Mouse (Mus musculus) MEL (cell line): ENCODE results near the gene Abca12. TPM values are rescaled to one million over a fixed set of nuclear protein-coding genes. Genes with fewer than 3 reads are reported as not detected.

Experiments
- DNase-seq: peaks from one replicate; pipeline ENCODE4 v3.0.0; 2011; ENCODE audit warnings: low read depth, low spot score
- H3K27ac ChIP-seq: 2 replicates; pipeline ENCODE4 v1.5.1; 2012; ENCODE audit warnings: low read depth, mild to moderate bottlenecking, control low read depth, low read length, moderate library complexity; ENCODE audit not compliant: control insufficient read depth
- H3K27me3 ChIP-seq, 2 experiments: fragments of 150-350 bp in 1 of 2; sonication (generic) in 1 of 2; 2 replicates each; pipeline ENCODE4 v1.6.1; 2012; ENCODE audit warnings: low read length in 2 of 2, mild to moderate bottlenecking in 2 of 2, improper control_type of control experiment in 1 of 2, moderate library complexity in 1 of 2; ENCODE audit not compliant: insufficient read depth in 2 of 2, control insufficient read depth in 1 of 2
- H3K36me3 ChIP-seq, 2 experiments: 2 replicates each; pipeline ENCODE4 v1.6.1; 2012 to 2014; ENCODE audit warnings: low read length in 2 of 2, improper control_type of control experiment in 1 of 2, inconsistent platforms in 1 of 2, mild to moderate bottlenecking in 1 of 2; ENCODE audit not compliant: insufficient read depth in 2 of 2, control insufficient read depth in 1 of 2
- H3K4me1 ChIP-seq, 2 experiments: fragments of 150-350 bp in 1 of 2; sonication (generic) in 1 of 2; 2 replicates each; pipeline ENCODE4 v1.6.1; 2012; ENCODE audit warnings: low read length in 2 of 2, improper control_type of control experiment in 1 of 2, mild to moderate bottlenecking in 1 of 2; ENCODE audit not compliant: insufficient read depth in 2 of 2, control insufficient read depth in 1 of 2
- H3K4me3 ChIP-seq, 2 experiments: fragments of 150-350 bp in 1 of 2; sonication (generic) in 1 of 2; 2 replicates each; pipeline ENCODE4 v1.5.1; 2012; ENCODE audit warnings: low read depth in 2 of 2, low read length in 2 of 2, mild to moderate bottlenecking in 2 of 2, moderate library complexity in 2 of 2, control low read depth in 1 of 2, improper control_type of control experiment in 1 of 2; ENCODE audit not compliant: control insufficient read depth in 1 of 2, insufficient read depth in 1 of 2
- H3K79me2 ChIP-seq: 2 replicates; pipeline ENCODE4 v1.6.1; 2012; ENCODE audit warnings: mild to moderate bottlenecking, low read length, moderate library complexity; ENCODE audit not compliant: control insufficient read depth, poor library complexity, insufficient read depth
- H3K9ac ChIP-seq: 2 replicates; pipeline ENCODE4 v1.6.1; 2012; ENCODE audit warnings: low read depth, mild to moderate bottlenecking, control low read depth, low read length, moderate library complexity; ENCODE audit not compliant: control insufficient read depth, poor library complexity, severe bottlenecking
- H3K9me3 ChIP-seq: fragments of 150-350 bp; sonication (generic); replicated peaks from 2 replicates; pipeline ENCODE4 v1.6.1; 2012; ENCODE audit warnings: mild to moderate bottlenecking, low read length, improper control_type of control experiment, moderate library complexity; ENCODE audit not compliant: insufficient read depth
- CHD2 ChIP-seq: IDR thresholded peaks from 2 replicates; pipeline ENCODE4 v1.6.1; 2011; ENCODE audit warnings: low read length, improper control_type of control experiment
- E2F4 ChIP-seq: IDR thresholded peaks from 2 replicates; pipeline ENCODE4 v1.6.1; 2011; ENCODE audit warnings: low read depth, low read length, improper control_type of control experiment, borderline replicate concordance
- ELF1 ChIP-seq: IDR thresholded peaks from 2 replicates; pipeline ENCODE4 v1.6.1; 2014; ENCODE audit warnings: low read depth, mild to moderate bottlenecking, inconsistent platforms, low read length, improper control_type of control experiment, moderate library complexity
- GATA1 ChIP-seq: IDR thresholded peaks from 2 replicates; pipeline ENCODE4 v1.6.1; 2011; ENCODE audit warnings: low read depth, low read length, improper control_type of control experiment
- KAT2A ChIP-seq: conservative IDR thresholded peaks from 2 replicates; pipeline ENCODE4 v1.6.1; 2012; ENCODE audit warnings: low read depth, low read length, improper control_type of control experiment, inconsistent platforms
- MAFK ChIP-seq: IDR thresholded peaks from 2 replicates; pipeline ENCODE4 v1.6.1; 2011; ENCODE audit warnings: low read depth, mild to moderate bottlenecking, low read length, improper control_type of control experiment, borderline replicate concordance
- MAX ChIP-seq: IDR thresholded peaks from 2 replicates; pipeline ENCODE4 v1.6.1; 2011; ENCODE audit warnings: low read length, improper control_type of control experiment
- MAZ ChIP-seq: IDR thresholded peaks from 2 replicates; pipeline ENCODE4 v1.6.1; 2012; ENCODE audit warnings: low read depth, mild to moderate bottlenecking, inconsistent platforms, low read length, improper control_type of control experiment
- MEF2A ChIP-seq: IDR thresholded peaks from 2 replicates; pipeline ENCODE4 v1.6.1; 2014; ENCODE audit warnings: low read depth, mild to moderate bottlenecking, inconsistent platforms, low read length, improper control_type of control experiment; ENCODE audit not compliant: poor library complexity, insufficient replicate concordance, severe bottlenecking; ENCODE audit errors: extremely low read depth
- MXI1 ChIP-seq: IDR thresholded peaks from 2 replicates; pipeline ENCODE4 v1.6.1; 2011; ENCODE audit warnings: mild to moderate bottlenecking, low read depth, low read length, improper control_type of control experiment
- MYB ChIP-seq: IDR thresholded peaks from 2 replicates; pipeline ENCODE4 v1.6.1; 2011; ENCODE audit warnings: mild to moderate bottlenecking, low read depth, low read length, improper control_type of control experiment
- MYC ChIP-seq: IDR thresholded peaks from 2 replicates; pipeline ENCODE4 v1.6.1; 2011; ENCODE audit warnings: low read depth, mild to moderate bottlenecking, low read length, improper control_type of control experiment, moderate library complexity
- NRF1 ChIP-seq: IDR thresholded peaks from 2 replicates; pipeline ENCODE4 v1.6.1; 2014; ENCODE audit warnings: low read depth, mild to moderate bottlenecking, inconsistent platforms, low read length, improper control_type of control experiment, moderate library complexity; ENCODE audit not compliant: poor library complexity, insufficient read depth, severe bottlenecking
- POLR2A ChIP-seq, 2 experiments: IDR thresholded peaks; 2 replicates each; pipeline ENCODE4 v1.6.1; 2011 to 2012; ENCODE audit warnings: low read length in 2 of 2, mild to moderate bottlenecking in 2 of 2, control low read depth in 1 of 2, improper control_type of control experiment in 1 of 2, low read depth in 1 of 2, moderate library complexity in 1 of 2; ENCODE audit not compliant: control insufficient read depth in 1 of 2, insufficient read depth in 1 of 2, poor library complexity in 1 of 2
- POLR2AphosphoS2 ChIP-seq: IDR thresholded peaks from 2 replicates; pipeline ENCODE4 v1.6.1; 2011; ENCODE audit warnings: low read length, improper control_type of control experiment
- SIN3A ChIP-seq: IDR thresholded peaks from 2 replicates; pipeline ENCODE4 v1.6.1; 2012; ENCODE audit warnings: low read length, improper control_type of control experiment, inconsistent platforms
- TAL1 ChIP-seq: IDR thresholded peaks from 2 replicates; pipeline ENCODE4 v1.6.1; 2012; ENCODE audit warnings: mild to moderate bottlenecking, inconsistent platforms, low read length, moderate library complexity, mixed read lengths
- TBP ChIP-seq: IDR thresholded peaks from 2 replicates; pipeline ENCODE4 v1.8.0; 2011; ENCODE audit warnings: low read depth, low read length, improper control_type of control experiment
- TCF12 ChIP-seq: IDR thresholded peaks from 2 replicates; pipeline ENCODE4 v1.6.1; 2014; ENCODE audit warnings: low read depth, mild to moderate bottlenecking, inconsistent platforms, low read length, improper control_type of control experiment, moderate library complexity
- UBTF ChIP-seq: IDR thresholded peaks from 2 replicates; pipeline ENCODE4 v1.6.1; 2012; ENCODE audit warnings: low read depth, mild to moderate bottlenecking, inconsistent platforms, low read length, improper control_type of control experiment, moderate library complexity, borderline replicate concordance; ENCODE audit not compliant: insufficient read depth
- USF1 ChIP-seq: IDR thresholded peaks from 2 replicates; pipeline ENCODE4 v1.6.1; 2014; ENCODE audit warnings: low read depth, mild to moderate bottlenecking, inconsistent platforms, low read length, improper control_type of control experiment, moderate library complexity
- ZKSCAN1 ChIP-seq: IDR thresholded peaks from 2 replicates; pipeline ENCODE4 v1.6.1; 2012; ENCODE audit warnings: low read depth, mild to moderate bottlenecking, inconsistent platforms, low read length, improper control_type of control experiment, moderate library complexity
- ZNF384 ChIP-seq: IDR thresholded peaks from 2 replicates; pipeline ENCODE4 v1.6.1; 2012; ENCODE audit warnings: low read depth, mild to moderate bottlenecking, inconsistent platforms, low read length, improper control_type of control experiment
- polyA plus RNA-seq, 2 experiments: library from polyadenylated mRNA; stranded (reverse) in 1 of 2; unstranded in 1 of 2; fragments of >175 nt in 1 of 2; fragments of >200 nt in 1 of 2; gene quantifications; 2 replicates each; pipeline versions ENCODE4 v1.2.1 to v1.2.4; 2012; ENCODE audit warnings: low replicate concordance in 2 of 2, low read depth in 1 of 2; ENCODE audit not compliant: insufficient read length in 2 of 2, insufficient read depth in 1 of 2, missing spikeins in 1 of 2
- total RNA-seq: library from RNA; depleted of rRNA; stranded (reverse); fragments of 300-350 nt; gene quantifications from 2 replicates; pipeline ENCODE4 v1.2.3, GENCODE M21; 2012

The Abca12 gene
- total and polyA plus RNA-seq, 3 experiments: not detected

- Histone ChIP-seq H3K9me3 (no peaks in the 10 kb centered on the region), H3K27ac (no peak overlapping the region), H3K36me3 (no peaks in the 10 kb centered on the region), H3K4me1 (no peaks in the 10 kb centered on the region), H3K9ac (no peak overlapping the region), H3K79me2 (no peaks in the 10 kb centered on the region), H3K4me3 (no peak overlapping the region), H3K27me3 (no peaks in the 10 kb centered on the region)
- TF ChIP-seq USF1 (no peak), MEF2A (no peak), TBP (no peak), POLR2AphosphoS2 (no peak), MYC (no peak), TCF12 (no peak), TAL1 (no peak), ZKSCAN1 (no peak), MXI1 (no peak), MAX (no peak)
- no peak for DNase-seq
Observed at GRCm38 (mm10) chr1:71297021-71297420, 117.7 kb downstream of the Abca12 start.

- no peaks in the 10 kb centered on the region for H3K9me3 ChIP-seq
- H3K36me3 ChIP-seq: no peaks in the 10 kb centered on the region
- H3K4me1 ChIP-seq: no peaks in the 10 kb centered on the region
- H3K27ac ChIP-seq: no peak overlapping the region
- H3K9ac ChIP-seq: no peak overlapping the region
- H3K4me3 ChIP-seq: no peak overlapping the region
- TF ChIP-seq ZNF384 (no peak), USF1 (no peak), MEF2A (no peak), POLR2AphosphoS2 (no peak), MYB (no peak), E2F4 (no peak)
- TF ChIP-seq, all 39 proteins: peak for 0
- DNase-seq: no peak
- no peaks in the 10 kb centered on the region for H3K79me2 ChIP-seq
- no peaks in the 10 kb centered on the region for H3K27me3 ChIP-seq
Observed at GRCm38 (mm10) chr1:71296585-71296984, 118.1 kb downstream of the Abca12 start.

- Histone ChIP-seq H3K9me3 (no peaks in the 10 kb centered on the region), H3K79me2 (no peaks in the 10 kb centered on the region), H3K36me3 (no peaks in the 10 kb centered on the region), H3K4me1 (no peaks in the 10 kb centered on the region), H3K9ac (no peak overlapping the region), H3K4me3 (no peak overlapping the region), H3K27me3 (no peaks in the 10 kb centered on the region), H3K27ac (no peak overlapping the region)
- no peak for DNase-seq
- TF ChIP-seq POLR2A (IDR thresholded peaks at IDR 0.05; ENCODE audit: control insufficient read depth in 1 of 2, insufficient read depth in 1 of 2, low read depth in 1 of 2, low read length in 2 of 2, poor library complexity in 1 of 2): no peak
- TF ChIP-seq KAT2A: no peak
- TF ChIP-seq CHD2: no peak
- TF ChIP-seq ZNF384: no peak
- no peak for TF ChIP-seq ELF1
- no peak for TF ChIP-seq TBP
- TF ChIP-seq E2F4: no peak
- no peak for TF ChIP-seq TCF12
- TF ChIP-seq MAZ: no peak
- TF ChIP-seq GATA1: no peak
- no peak for TF ChIP-seq SIN3A
- no peak for TF ChIP-seq NRF1
- no peak for TF ChIP-seq ZKSCAN1
- no peak for TF ChIP-seq UBTF
- TF ChIP-seq MAFK: no peak
Observed at GRCm38 (mm10) chr1:71291917-71292316, 122.8 kb downstream of the Abca12 start.
